Mouse (Mus musculus) kidney, postnatal 36 days (tissue): ENCODE results near the gene Bcl3.
"Not testable (repeated sequence)": the region's sequence is repeated elsewhere in the genome, so short reads cannot be mapped to it uniquely, and the experiment has no call there.

Experiments
- DNase-seq, 2 experiments: peaks; one replicate each; pipeline ENCODE4 v3.0.0; 2021 to 2022; ENCODE audit warnings: mixed read lengths in 2 of 2

The Bcl3 gene

GRCm38 (mm10) chr7:19800764-19801163 lies 21.8 kb downstream of the Bcl3 start:
- DNase-seq = peak; percentile 76 to 78

GRCm38 (mm10) chr7:19796697-19797588 lies 25.6 kb downstream of the Bcl3 start, which contains the start of gene Cblc:
Cblc (minus strand) TSS chr7:19796809.
- DNase-seq = peak; percentile 91 to 94

- peak in 1 of 2 experiments; percentile 38 for DNase-seq
These were observed 26.3 kb downstream of the Bcl3 start for GRCm38 (mm10) chr7:19796254-19796653.

- no peak for DNase-seq
These were observed 27.3 kb downstream of the Bcl3 start for GRCm38 (mm10) chr7:19795236-19795635.

- DNase-seq = peak; percentile 67 to 73
These were observed 29.6 kb downstream of the Bcl3 start for GRCm38 (mm10) chr7:19792701-19793630.

GRCm38 (mm10) chr7:19791504-19791903 lies 31.1 kb downstream of the Bcl3 start:
- not testable (repeated sequence) for DNase-seq

GRCm38 (mm10) chr7:19789904-19790347 lies 32.6 kb downstream of the Bcl3 start:
- DNase-seq = peak; percentile 88 to 98

GRCm38 (mm10) chr7:19785874-19786458 lies 36.6 kb downstream of the Bcl3 start:
- DNase-seq = no peak

- DNase-seq = peak in 1 of 2 experiments; percentile 63
These were observed 37.6 kb downstream of the Bcl3 start for GRCm38 (mm10) chr7:19784764-19785535.

GRCm38 (mm10) chr7:19783630-19784029 lies 38.9 kb downstream of the Bcl3 start:
- DNase-seq = peak; percentile 62 to 68

GRCm38 (mm10) chr7:19782645-19783044 lies 39.9 kb downstream of the Bcl3 start:
- DNase-seq = peak; percentile 37 to 72

GRCm38 (mm10) chr7:19781741-19782140 lies 40.8 kb downstream of the Bcl3 start:
- no peak for DNase-seq

- no peak for DNase-seq
These were observed 42.7 kb downstream of the Bcl3 start for GRCm38 (mm10) chr7:19779903-19780302.

GRCm38 (mm10) chr7:19778645-19779044 lies 43.9 kb downstream of the Bcl3 start:
- peak in 1 of 2 experiments; percentile 48 for DNase-seq

GRCm38 (mm10) chr7:19777049-19777723 lies 45.4 kb downstream of the Bcl3 start:
- no peak for DNase-seq

GRCm38 (mm10) chr7:19771682-19772081 lies 50.9 kb downstream of the Bcl3 start:
- no peak for DNase-seq

- DNase-seq = peak; percentile 57 to 65
These were observed 51.6 kb downstream of the Bcl3 start, which contains the start of gene Bcam for GRCm38 (mm10) chr7:19770984-19771391. Bcam (minus strand) TSS chr7:19771016.

GRCm38 (mm10) chr7:19770375-19770754 lies 52.2 kb downstream of the Bcl3 start:
- DNase-seq = peak; percentile 89 to 97

- no peak for DNase-seq
These were observed 52.9 kb downstream of the Bcl3 start for GRCm38 (mm10) chr7:19769434-19770374.

- DNase-seq = peak in 1 of 2 experiments; percentile 20
These were observed 53.6 kb downstream of the Bcl3 start for GRCm38 (mm10) chr7:19769001-19769400.
